Mouse (Mus musculus) fat pad, adult 2 months (tissue): ENCODE measurements around the gene Adamts9.

Experiments
- DNase-seq: peaks from one replicate; pipeline ENCODE4 v3.0.0-alpha.2; 2011; ENCODE audit warnings: low read depth, low spot score; ENCODE audit errors: extremely low read depth

Gene Adamts9

GRCm38 (mm10) chr6:92811566-92811965 is 131.7 kb downstream of the Adamts9 start:
- DNase-seq, result no peak

DNA sequence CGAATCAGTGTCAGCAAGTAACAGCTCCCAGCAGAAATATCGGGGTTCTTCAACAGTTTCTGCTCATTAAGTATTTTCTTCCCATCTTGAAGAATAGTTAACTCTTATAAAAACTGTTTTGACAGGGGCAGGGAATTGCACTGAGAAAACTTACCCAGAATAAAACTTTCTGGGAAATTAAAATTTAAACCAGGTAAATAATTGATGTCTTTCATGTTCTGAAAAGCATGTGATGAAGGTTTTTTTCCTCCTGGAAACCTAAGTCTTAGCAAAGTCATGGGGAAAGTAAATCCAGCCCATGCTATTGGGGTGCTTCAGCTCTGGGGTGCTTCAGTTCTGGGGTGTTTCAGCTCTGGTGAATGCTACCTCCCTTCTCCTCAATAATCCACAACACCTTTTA is 132.7 kb downstream of the Adamts9 start:
- no peak for DNase-seq

- DNase-seq, result no peak
Observed at GRCm38 (mm10) chr6:92809818-92810217, 133.5 kb downstream of the Adamts9 start.

DNA sequence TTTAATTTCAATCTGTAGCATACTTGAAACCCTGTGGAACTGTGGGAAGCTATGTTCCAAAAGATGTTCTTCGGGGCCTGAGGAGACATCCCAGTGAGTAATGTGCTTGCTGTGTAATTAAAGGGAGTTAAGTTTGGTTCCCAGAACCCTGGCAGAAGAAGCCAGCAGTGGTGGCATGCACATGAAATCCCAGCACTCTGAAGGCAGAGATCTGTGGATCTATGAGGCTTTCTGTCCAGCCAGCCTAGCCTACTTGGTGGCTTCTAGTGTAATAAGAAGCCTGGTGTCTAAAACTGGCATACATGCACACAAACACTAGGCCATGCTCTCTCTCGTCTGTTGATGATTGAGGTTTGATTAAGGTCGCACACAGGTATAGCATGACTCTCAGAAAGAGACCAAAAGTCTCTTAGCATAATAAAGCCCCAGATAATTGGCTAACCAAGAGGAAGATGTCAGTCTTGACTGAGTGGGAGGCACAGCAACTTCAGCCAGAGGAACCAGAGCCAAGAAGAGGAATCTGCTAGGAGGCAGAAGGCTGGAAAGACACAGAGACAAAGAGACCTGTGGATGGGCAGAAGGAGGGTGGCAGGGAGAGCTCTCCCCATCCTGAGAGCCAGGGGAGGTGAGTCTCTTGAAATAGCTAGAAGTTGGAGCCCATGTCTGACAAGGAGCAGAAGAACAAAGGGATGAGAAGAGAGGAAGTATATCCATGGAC is 138.9 kb downstream of the Adamts9 start:
- DNase-seq, result no peak

DNA sequence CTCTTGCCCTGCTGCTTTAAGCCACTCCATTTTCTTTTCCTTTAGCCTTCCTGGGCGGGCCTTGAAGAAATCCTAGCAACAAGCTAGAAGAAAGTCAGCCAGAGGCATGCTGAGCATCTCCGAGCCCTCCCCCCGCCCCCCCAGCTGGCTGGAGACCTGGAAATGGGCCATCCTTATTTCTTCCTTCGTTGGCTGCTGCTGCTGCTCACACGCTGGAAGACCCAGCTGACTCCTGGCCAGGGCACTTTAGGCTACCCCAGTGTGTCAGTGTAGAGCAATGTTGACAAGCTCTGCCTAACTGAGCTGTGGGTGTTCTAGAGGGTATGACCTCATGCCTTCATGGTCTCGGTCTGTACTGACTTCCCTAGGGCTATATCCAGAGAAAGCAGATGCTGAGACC is 140.1 kb downstream of the Adamts9 start:
- no peak for DNase-seq

GRCm38 (mm10) chr6:92802421-92802820 is 140.9 kb downstream of the Adamts9 start:
- no peak for DNase-seq

GRCm38 (mm10) chr6:92801462-92801861 is 141.8 kb downstream of the Adamts9 start:
- no peak for DNase-seq

GRCm38 (mm10) chr6:92793804-92794203 is 149.5 kb downstream of the Adamts9 start:
- no peak for DNase-seq

GRCm38 (mm10) chr6:92787376-92787712 is 155.9 kb downstream of the Adamts9 start:
- no peak for DNase-seq

DNA sequence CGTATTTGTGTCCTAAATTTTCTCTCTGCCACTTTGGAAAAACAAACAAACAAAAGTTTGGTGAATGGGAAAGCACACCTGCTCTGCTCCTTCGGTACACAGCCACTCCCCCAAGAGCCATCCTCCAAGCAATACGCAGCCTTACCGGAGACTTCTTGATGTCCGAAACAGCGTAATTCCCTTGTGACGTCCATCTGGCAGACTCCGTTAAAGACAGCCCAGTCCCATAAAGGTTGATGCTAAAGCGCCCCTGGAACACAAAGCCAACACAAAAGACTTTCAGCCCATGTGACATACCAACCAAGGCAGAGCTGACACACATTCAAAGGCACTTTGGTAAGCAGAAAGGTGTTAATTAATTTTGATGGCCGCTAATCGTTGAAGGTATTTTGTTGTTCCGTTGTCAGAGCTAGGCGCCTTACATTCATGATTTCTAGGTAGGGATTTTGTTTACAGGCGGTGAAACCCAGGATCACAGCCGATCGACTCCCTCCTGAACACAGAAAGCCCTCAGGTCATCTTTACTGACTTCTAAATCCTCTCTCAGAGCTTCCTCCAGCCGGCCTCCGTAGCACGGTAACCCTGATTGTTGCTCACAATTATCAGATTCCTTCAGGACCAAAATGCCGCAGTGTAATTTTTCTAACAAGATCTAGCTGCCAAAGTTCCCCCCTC is 156.5 kb downstream of the Adamts9 start:
- no peak for DNase-seq

- DNase-seq, result no peak
Observed at GRCm38 (mm10) chr6:92784782-92785181, 158.5 kb downstream of the Adamts9 start.

GRCm38 (mm10) chr6:92781446-92781845 is 161.8 kb downstream of the Adamts9 start:
- DNase-seq, result no peak

GRCm38 (mm10) chr6:92779935-92780205 is 163.4 kb downstream of the Adamts9 start:
- DNase-seq, result no peak

DNA sequence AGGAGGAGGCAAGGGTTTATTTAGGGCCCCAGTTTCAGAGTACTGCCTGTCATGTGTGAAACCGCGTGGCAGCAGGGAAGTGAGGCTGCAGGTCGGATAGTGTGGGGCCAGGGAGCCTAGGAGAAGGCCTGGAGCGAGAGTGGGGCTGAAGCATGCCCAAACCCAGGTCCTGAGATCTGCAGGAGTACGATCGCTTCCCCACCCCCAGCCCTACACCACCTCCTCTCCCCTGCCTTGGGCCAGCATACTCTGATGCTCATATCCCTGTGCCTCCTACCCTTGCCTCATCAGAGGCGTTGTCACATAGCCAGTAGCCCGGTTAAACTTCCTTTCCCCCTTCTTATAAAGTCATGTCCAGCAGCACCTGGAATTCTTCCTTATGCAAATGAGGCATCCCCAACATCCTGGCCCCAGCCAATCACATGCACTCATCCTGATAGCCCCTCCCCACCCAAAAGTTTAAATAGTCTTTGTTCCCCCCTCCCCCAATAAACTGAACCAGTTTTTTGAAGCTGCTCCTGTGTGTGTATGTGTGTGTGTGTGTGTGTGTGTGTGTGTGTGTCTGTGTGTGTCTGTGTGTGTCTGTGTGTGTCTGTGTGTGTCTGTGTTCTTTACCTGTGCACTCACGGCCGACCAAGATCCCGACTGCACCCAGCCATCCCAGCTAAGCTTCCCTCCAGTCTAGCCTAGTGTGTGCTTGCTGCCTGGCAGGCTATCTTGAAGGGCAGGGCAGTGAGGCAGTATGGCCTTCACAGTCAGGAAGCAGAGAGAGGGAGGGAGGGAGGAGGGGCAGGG is 164.0 kb downstream of the Adamts9 start:
- DNase-seq, result no peak

DNA sequence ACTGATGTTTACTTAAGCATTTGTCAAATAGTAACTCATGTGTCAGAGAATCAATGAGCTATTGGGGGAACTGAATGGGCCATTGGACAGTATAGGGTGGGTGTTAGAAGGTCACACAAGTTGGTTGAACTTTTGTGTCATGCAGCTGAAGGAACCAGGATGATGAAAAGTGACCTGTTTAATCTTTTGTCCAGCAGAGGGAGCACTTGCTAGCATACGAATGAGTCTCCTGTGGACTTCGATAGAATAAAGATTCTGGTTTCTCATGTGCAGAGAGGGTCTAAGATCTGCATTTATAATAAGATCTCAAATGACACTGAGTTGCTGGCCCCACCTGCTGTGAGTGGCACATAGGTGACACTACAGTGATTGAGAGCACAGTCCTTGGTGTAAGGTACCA is 166.9 kb downstream of the Adamts9 start:
- no peak for DNase-seq

DNA sequence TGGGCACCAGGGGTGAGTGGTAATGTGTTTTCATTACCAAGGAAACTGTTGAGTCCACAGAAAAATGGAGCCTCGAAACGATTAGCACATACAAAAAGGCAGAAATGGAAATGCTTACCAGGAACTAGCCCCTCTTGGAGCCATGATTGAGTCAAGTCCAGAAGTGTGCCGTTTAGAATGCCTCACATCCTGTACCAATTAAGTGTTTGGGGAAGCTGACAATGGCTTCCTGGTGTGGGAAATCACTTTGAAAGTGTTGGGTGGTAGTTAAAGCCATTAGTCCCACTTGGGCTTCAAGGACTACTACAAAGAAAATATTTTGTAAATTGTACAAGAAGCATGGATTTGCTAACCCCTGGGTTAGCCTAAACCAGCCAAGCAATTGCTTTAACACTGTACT is 180.9 kb downstream of the Adamts9 start:
- DNase-seq, result no peak

GRCm38 (mm10) chr6:92759616-92760015 is 183.7 kb downstream of the Adamts9 start:
- DNase-seq, result no peak

- no peak for DNase-seq
Observed at GRCm38 (mm10) chr6:92755826-92756225, 187.5 kb downstream of the Adamts9 start.

- no peak for DNase-seq
Observed at GRCm38 (mm10) chr6:92752737-92753136, 190.6 kb downstream of the Adamts9 start.

DNA sequence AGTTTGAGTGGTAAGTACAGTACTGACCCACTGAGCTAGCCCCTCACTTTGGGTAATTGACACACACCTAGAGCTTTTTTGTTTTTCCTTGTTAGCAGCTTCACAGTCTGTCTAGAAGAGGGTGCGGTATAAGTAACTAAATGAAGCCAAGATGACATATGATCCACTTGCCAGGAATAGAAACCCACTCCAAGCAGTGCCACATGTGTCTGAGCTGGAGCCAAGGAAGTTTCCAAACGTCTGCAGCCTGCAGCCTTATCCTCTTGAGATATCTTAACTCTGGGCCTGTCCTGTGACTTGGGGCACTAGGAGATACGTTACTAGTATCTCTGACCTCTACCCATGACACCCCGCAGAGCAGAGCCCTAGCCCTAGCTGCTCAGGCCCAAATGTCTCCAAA is 193.9 kb downstream of the Adamts9 start:
- DNase-seq, result no peak

DNA sequence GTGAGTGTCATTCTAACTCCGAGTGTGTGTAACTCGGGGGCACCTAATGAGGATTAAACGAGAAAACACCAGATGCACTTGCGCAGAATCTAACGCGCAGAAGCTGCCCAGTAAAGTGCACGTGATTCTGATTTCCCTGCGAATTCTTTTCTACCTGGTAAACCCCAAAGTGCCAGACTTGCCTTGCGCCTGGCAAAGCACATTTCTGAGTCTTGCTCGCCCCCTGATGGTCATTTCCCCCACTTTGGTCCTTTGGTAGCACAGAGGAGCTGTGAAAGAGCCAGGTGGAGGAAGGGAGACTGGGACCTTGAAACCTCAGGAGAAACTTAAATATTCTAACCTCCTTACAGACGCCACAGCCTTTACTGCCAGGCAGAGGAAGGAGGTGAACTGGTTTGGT is 199.7 kb downstream of the Adamts9 start:
- no peak for DNase-seq

DNA sequence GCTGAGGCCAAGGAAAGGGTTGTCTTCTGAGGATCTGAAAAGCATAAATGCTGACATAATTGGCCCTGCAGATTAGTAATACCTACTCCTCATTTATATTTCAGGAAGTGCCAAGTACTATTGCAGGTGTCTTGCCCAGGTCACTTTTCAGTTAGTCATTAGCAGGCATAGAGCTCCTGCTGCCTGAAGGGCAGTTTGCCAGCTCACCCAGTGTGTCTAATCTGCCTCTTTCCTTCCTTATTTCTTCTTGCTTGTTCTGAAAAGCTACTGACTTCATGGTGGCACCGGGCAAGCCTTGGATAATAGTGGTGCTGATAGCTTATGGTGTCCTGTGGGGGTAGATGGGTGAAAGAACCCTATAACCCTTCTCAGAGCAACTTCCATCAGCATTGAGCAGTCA is 206.2 kb downstream of the Adamts9 start:
- no peak for DNase-seq
